25 mouse cellular contexts compared by ENCODE assay signal in genomic region chr14:75024793-75025710, GRCm38 (mm10). TPM values are rescaled to one million over a fixed set of nuclear protein-coding genes. Genes with fewer than 3 reads are reported as not detected.
DNase-seq lines count a peak whose midpoint lies in the region; ATAC-seq and TF ChIP-seq lines count a peak whose summit lies in the region.
"Had no signal": no experiment of that assay in that cellular context is flagged by ENCODE, and none has a peak within 500 bp of the region (broad histone marks: within the 10 kb centered on the region; RNA-seq: fewer than 3 reads in every experiment).

No protein-coding gene starts in this region.

- no peak for TF ChIP-seq CTCF in liver, postnatal 0 days (IDR thresholded peaks at IDR 0.05; ENCODE audit: low read depth)

- peak; percentile 76 for TF ChIP-seq EP300 in liver, postnatal 0 days (IDR thresholded peaks at IDR 0.05; ENCODE audit: low read depth)

- H3K4me1 ChIP-seq in liver, postnatal 0 days (ENCODE audit: insufficient read depth) = peaks cover 4% of the 10 kb centered on the region; the same call in 1 of the 2 replicates
- H3K4me1 ChIP-seq in liver, embryonic 12.5 days = no peaks in the 10 kb centered on the region
- H3K4me1 ChIP-seq: embryonic facial prominence, embryonic 15.5 days; forebrain, embryonic 10.5 days; limb, embryonic 12.5 days; stomach, embryonic 15.5 days had no signal

- no peaks in the 10 kb centered on the region for H3K36me3 ChIP-seq in liver, postnatal 0 days (replicated peaks; ENCODE audit: insufficient read depth, low read length)
- no peaks in the 10 kb centered on the region for H3K36me3 ChIP-seq in liver, embryonic 12.5 days
- H3K36me3 ChIP-seq: embryonic facial prominence, embryonic 15.5 days; forebrain, embryonic 10.5 days; limb, embryonic 12.5 days; stomach, embryonic 15.5 days had no signal

- H3K27ac ChIP-seq in liver, postnatal 0 days (ENCODE audit: low read depth) = 0 out of 2 replicates have a peak overlapping the region, but pooled peaks have one; percentile 23
- no peak overlapping the region for H3K27ac ChIP-seq in liver, embryonic 12.5 days
- H3K27ac ChIP-seq: embryonic facial prominence, embryonic 15.5 days; forebrain, embryonic 10.5 days; gastrocnemius, adult 2 months; heart, adult 2 months; left cerebral cortex, adult 2 months; limb, embryonic 12.5 days; liver, embryonic 14.5 days; stomach, embryonic 15.5 days had no signal

- no peak overlapping the region for H3K9ac ChIP-seq in liver, postnatal 0 days (replicated peaks)
- H3K9ac ChIP-seq in liver, embryonic 12.5 days = no peak overlapping the region
- H3K9ac ChIP-seq: embryonic facial prominence, embryonic 15.5 days; limb, embryonic 12.5 days; liver, embryonic 14.5 days; stomach, embryonic 15.5 days had no signal

- intact Hi-C loops in left cerebral cortex, postnatal 36 days (cut with DNase I) = no loop called here
- intact Hi-C loops in left cerebral cortex, postnatal 25 days (cut with DNase I) = no loop called here

- no peaks in the 10 kb centered on the region for H3K9me3 ChIP-seq in liver, postnatal 0 days (ENCODE audit: low read length)
- H3K9me3 ChIP-seq in liver, embryonic 12.5 days (replicated peaks) = no peaks in the 10 kb centered on the region
- H3K9me3 ChIP-seq: embryonic facial prominence, embryonic 15.5 days; forebrain, embryonic 10.5 days; limb, embryonic 12.5 days; stomach, embryonic 15.5 days had no signal

- peak; percentile 80 for ATAC-seq in liver, postnatal 0 days
- ATAC-seq in liver, embryonic 12.5 days = no peak
- ATAC-seq in common myeloid progenitor, adult 5-6 weeks (replicated peaks; ENCODE audit: low read depth, poor library complexity, severe bottlenecking) = peak; percentile 55
- ATAC-seq in neutrophil, adult 5-6 weeks (ENCODE audit: extremely low read depth, insufficient number of reproducible peaks, low FRiP score, poor library complexity, severe bottlenecking) = peak; percentile 42
- ATAC-seq: midbrain, embryonic 16.5 days had no signal

- peak; percentile 55 to 62 for DNase-seq in adrenal gland, adult (ENCODE audit: inconsistent age in 2 of 2, low spot score in 1 of 2)
- no peak for DNase-seq in adrenal gland, postnatal 4 days (ENCODE audit: low spot score in 2 of 2)
- DNase-seq in liver, postnatal 0 days = no peak
- DNase-seq in left cerebral cortex, postnatal 36 days (ENCODE audit: low spot score in 2 of 2) = no peak
- DNase-seq in left cerebral cortex, postnatal 25 days (ENCODE audit: low spot score in 2 of 2) = no peak
- DNase-seq: cerebellum, adult 18-20 months; cerebellum, postnatal 25 days; gastrocnemius, adult 2 months; heart, adult 2 months; kidney, adult 18-20 months; kidney, postnatal 25 days; lung, postnatal 14 days; retina, postnatal 1 day; right cerebral cortex, postnatal 4 days; thymus, adult 18-20 months had no signal

- H3K4me2 ChIP-seq in liver, postnatal 0 days (ENCODE audit: low read depth, low read length) = no peak overlapping the region
- H3K4me2 ChIP-seq in liver, embryonic 12.5 days = no peak overlapping the region
- H3K4me2 ChIP-seq: embryonic facial prominence, embryonic 15.5 days; limb, embryonic 12.5 days; stomach, embryonic 15.5 days had no signal

- no peak overlapping the region for H3K4me3 ChIP-seq in liver, postnatal 0 days (ENCODE audit: low read depth, low read length)
- H3K4me3 ChIP-seq in liver, embryonic 12.5 days = no peak overlapping the region
- H3K4me3 ChIP-seq: embryonic facial prominence, embryonic 15.5 days; forebrain, embryonic 10.5 days; gastrocnemius, adult 2 months; heart, adult 2 months; left cerebral cortex, adult 2 months; limb, embryonic 12.5 days; stomach, embryonic 15.5 days had no signal

- 60% methylated on average over 8 of the region's 8 CpGs for WGBS in liver, postnatal 0 days (ENCODE audit: insufficient replicate concordance)
- 57% methylated on average over 8 of the region's 8 CpGs for WGBS in liver, embryonic 12.5 days (ENCODE audit: insufficient replicate concordance)

- no peaks in the 10 kb centered on the region for H3K27me3 ChIP-seq in liver, postnatal 0 days (ENCODE audit: insufficient read depth, low read length)
- H3K27me3 ChIP-seq in liver, embryonic 12.5 days (replicated peaks) = no peaks in the 10 kb centered on the region
- H3K27me3 ChIP-seq: embryonic facial prominence, embryonic 15.5 days; limb, embryonic 12.5 days; stomach, embryonic 15.5 days had no signal

RNA-seq across cellular contexts. Expression of gene Rubcnl, which starts 9.2 kb away (rescaled TPM):
- total RNA-seq in adrenal gland, postnatal 4 days (2021) = 1 to 10 TPM; 1.2 to 1.3 TPM
- polyA plus RNA-seq in liver, postnatal 0 days (2015; fragmentation: Nextera tagmentation; extraction: Ambion mirVana) = 0.51 and 0.69 TPM in 2 replicates
- 0.19 and 0.22 TPM in 2 replicates for polyA plus RNA-seq in liver, embryonic 12.5 days (2016; fragmentation: Nextera tagmentation; extraction: Ambion mirVana)
- total RNA-seq in common myeloid progenitor, adult 5-6 weeks (2017) = 3.8 and 4.0 TPM in 2 replicates
- 80.9 and 83.6 TPM in 2 replicates for total RNA-seq in neutrophil, adult 5-6 weeks (2017)
- total RNA-seq in left cerebral cortex, postnatal 36 days (2021) = 1 to 10 TPM; 1.2 to 1.8 TPM
- total RNA-seq in left cerebral cortex, postnatal 25 days (2021) = 1 to 10 TPM; 1.6 to 2.6 TPM

Comparison
In these comparisons a context has a peak if more than half of its experiments do, and no peak if none do; other contexts are left out.
1. DNase-seq: peak in adrenal gland, adult (2 of 2); none in adrenal gland, postnatal 4 days (0 of 2), liver, postnatal 0 days (single experiment), left cerebral cortex, postnatal 36 days (0 of 2) and left cerebral cortex, postnatal 25 days (0 of 2).
2. RNA of gene Rubcnl, which starts 9.2 kb away (total RNA-seq): 80.9 to 83.6 TPM in neutrophil, adult 5-6 weeks; 3.8 to 4.0 TPM in common myeloid progenitor, adult 5-6 weeks, 1.6 to 2.6 TPM in left cerebral cortex, postnatal 25 days, 1.2 to 1.8 TPM in left cerebral cortex, postnatal 36 days and 1.2 to 1.3 TPM in adrenal gland, postnatal 4 days; every median in the first group is over 10 times any median in the second.